Mouse (Mus musculus) urinary bladder, postnatal 10 days (tissue): ENCODE measurements at regions not wholly inside any gene's neighbourhood (a gene's known extent, or its start where the extent isn't known, plus 50 kb on each side); places are given as distances from the start of the nearest gene placed in this dataset.
"Not testable (repeated sequence)": the region's sequence is repeated elsewhere in the genome, so short reads cannot be mapped to it uniquely, and the experiment has no call there.

Experiments
- DNase-seq: peaks from one replicate; pipeline ENCODE4 v3.0.0; 2022; ENCODE audit warnings: low spot score

DNA sequence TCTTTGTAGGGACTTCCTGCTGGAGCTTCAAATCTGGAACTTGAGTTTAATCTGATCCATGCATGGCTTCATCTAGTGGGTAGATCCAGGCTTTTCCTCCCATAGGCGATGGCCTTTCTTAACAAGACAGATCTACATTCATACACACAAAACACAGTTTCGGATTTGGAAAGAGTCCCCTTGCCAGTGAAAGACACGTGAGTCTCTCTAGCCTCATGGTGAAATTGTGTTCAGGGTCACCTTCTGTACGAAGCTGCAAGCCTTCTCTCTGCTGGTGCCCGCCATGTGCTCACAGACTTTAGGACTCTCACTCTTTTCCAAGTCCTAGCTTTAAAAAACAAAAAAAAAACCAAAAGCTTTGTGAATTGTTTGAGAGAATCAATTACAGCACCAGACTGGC, 51.4 kb upstream of the Dlx2 start:
- DNase-seq: no peak

DNA sequence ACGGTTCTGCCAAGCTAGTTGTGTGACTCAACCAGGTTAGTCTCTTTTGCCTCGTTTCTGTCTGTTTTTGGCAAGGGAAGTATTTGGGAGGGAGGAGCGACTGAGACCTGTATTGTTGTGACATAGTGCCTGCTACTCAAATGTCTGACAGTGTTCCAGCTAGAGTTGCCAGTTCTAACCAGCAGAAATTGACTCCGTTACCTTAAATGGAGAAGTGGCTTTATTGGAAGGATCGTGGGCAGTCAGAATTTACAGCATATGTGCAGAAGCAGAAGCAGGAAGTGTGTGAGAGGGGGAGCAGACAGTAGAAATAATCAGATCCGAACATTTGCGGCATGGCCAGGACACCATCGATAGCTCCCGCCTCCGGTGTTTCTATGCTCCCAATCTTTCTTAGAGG, 51.8 kb upstream of the Dlx2 start:
- DNase-seq: no peak

DNA sequence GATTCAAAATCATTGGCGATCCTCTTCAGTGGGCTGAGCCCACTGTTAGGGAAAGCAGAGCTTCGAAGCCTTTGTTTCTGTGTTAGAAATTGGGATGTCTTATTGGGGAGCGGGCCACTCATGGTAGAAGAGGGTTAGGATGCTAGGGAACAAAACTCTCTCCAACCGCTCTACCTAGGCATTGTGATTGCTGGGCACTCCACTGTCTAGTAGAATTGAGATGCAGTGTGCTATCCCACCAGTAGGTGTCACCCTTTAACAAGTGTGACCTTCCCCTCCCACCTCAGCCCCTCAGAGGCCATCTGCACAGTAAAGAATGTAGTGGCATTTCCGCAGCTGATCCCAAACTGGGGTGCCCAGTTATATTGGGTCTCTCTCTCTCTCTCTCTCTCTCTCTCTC, 52.2 kb upstream of the Dlx2 start:
- DNase-seq: peak; percentile 62

DNA sequence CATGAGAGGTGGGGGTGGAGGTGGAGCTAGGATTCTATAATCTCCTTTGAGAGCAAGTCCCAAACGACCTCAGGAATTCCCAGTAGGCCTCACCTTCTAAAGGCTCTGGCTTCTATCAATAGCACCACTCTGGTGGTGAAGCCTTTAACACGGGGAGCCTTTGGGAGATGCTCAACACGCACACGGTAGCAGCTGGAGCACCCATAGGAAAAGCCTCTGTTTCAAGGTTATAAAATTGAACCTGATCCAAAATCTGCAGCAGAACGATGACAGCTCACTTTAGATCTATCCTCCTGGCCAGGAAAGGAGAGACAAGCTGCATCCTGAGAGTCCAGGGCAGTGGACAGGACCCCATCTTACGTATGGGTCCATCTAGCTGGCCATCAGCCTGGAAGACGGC, 53.7 kb upstream of the Dlx2 start:
- DNase-seq: no peak

DNA sequence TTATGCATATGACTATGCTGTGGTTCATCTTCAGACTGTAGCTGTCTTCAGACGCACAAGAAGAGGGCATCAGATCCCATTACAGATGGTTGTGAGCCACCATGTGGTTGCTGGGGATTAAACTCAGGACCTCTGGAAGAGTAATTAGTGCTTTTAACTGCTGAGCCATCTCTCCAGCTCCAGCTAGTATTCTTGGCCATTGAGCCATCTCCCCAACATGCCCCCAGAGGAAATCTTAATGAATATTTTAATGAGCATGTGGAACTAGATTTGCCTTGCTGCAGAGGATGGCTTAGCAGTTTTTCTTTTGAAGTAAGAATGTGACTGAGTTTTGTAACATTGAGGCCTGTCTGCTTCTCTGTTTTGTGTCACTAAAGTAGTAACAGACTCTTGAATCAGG, 54.4 kb upstream of the Dlx2 start:
- DNase-seq: no peak

DNA sequence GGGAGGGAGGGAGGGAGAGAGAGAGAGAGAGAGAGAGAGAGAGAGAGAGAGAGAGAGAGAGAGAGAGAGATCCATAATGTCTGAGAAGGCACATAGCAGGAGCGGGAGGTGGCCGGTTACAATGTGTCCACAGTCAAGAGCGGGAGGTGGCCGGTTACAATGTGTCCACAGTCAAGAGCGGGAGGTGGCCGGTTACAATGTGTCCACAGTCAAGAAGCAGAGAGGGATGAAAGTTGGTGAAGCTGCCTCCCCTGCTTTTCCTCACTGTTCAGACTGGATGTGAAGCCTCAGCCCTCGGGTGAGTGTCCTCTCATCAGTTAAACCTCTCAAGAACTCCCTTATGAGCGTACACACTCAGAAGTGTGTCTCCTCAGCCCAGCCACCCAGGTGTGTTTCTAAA, 57.2 kb upstream of the Dlx2 start:
- DNase-seq: not testable (repeated sequence)

DNA sequence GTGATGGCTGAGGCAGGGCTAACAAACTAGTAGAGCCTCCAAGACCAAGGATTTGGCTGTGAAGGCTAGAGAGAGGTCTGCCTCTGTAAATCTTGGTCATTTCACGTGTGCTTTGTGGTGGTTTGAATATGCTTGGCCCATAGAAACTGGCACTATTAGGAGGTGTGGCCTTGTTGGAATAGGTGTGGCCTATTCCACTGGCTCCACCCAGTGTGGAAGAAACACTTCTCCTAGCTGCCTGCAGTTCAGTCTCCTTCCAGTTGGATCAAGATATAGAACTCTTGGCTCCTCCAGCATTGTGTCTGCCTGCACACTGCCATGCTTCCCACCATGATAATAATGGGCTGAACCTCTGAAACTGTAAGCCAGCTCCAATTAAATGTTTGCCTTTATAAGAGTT, 59.1 kb upstream of the Dlx2 start:
- DNase-seq: no peak

DNA sequence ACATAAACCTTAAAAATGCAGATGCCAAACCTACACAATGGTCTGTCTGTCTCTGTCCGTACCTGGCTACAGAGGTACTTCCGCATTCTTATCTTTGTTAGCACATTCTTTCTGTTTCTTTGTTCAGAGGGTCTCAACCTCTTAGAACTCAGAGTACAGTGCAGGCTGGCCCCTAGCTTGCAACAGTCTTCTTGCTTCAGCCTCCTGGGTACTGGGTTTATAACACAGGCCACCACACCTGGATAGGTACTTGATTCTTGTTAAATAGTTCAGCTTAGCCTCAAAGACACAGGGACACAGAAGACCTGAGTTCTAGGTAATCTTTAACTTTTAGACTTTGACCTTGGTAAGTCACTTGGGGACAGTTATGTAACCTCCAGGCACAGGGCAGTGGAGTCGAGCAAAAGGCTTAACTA, 60.5 kb upstream of the Dlx2 start:
- no peak for DNase-seq

DNA sequence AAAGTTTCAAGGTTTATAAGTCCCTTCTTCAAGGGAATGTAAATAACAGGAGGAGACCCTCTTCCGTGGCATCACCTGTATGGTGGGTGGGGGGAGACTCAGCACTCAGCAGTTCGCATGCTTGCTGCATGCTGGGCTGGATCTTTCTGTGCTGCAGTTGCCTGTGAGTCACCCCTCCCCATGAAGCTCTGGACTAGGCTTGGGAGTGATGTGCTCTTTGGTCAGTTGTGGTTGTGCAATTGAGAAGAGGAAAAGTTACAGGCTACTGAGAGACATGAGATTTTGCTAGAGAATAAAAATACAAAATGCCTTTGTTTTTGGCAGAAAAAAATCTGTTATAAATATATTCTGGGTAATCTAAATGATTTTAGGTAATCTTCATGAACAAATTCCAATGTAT, 66.7 kb upstream of the Dlx2 start:
- DNase-seq: no peak

DNA sequence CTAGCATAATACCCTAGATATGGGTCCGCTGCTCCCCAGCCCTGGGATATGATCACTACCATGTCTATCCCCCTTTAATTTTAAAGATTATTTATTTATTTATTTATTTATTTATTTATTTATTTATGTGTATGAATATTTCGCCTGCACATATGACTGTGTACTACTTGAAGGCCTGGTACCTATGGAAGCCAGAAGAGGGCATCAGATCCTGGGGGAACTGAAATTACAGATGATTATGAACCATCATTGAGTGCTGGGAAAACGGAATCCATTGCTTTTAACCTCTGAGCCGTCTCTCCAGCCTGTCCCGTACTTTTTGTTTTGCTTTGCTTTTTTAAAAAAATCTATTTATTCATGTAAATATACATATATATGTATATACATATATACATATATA, 70.0 kb upstream of the Dlx2 start:
- DNase-seq: no peak

DNA sequence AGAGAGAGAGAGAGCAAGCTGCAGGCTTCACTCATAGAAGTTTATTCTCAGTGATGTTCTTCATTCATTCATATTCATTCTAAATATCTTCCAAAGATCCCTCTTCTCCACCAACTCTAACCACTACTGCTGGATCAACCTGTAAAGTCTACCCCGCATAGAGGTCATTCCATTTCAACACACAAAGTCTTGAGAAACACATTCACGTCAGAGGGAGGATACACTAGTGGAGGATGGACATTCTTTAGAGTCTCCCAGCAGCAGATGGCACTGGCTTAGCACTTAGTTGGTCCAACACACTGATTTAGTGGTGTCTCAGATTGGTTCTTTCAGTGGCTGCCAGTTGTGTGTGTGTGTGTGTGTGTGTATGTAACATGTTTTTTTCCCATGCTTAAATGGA, 74.9 kb upstream of the Dlx2 start:
- no peak for DNase-seq

DNA sequence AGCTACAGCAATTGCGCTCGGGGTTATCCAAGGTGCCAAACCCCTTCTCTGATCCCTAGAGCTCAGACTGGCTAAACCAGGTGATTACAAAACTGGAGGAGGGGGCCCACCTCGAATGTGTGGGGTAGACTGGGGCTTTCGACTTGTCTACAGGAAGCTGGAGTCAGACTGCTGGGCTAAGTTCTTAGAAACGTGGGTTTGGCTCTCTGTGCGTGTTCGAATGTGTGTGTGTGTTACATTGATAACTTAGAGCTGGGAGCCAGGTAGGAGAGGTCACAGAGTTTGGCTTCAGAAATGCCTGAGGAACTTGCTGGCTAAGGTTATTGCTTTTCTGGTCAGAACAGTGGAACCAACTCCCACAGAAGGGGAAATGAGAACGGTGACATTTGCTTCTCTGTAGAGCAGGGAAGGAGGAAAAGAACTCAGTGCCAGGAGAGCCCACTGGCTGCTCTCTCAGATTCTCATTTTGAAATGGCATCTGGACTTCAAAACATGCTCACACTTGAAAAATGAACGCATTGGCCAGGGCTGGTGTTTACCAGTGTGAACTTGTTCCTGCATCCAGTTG, 76.1 kb upstream of the Dlx2 start:
- DNase-seq: no peak

DNA sequence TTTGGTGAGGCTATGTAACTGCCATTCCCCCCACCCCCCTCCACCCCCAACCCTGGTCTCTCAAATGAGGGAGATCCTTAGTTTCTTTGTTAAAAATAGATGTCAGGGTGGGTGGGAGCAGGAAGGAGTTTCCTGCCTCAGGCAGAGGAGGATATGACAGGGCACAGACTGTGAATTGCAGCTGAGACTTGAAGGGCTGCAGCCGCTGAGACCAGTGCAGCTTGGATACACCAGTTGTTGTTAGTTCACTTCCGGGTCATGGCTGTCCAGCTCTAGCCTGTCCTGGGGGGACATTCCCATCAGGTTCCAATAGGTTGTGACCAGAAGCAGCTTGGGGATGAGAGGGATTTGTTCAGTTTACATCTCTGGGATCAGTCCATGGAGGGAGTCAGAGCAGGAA, 76.6 kb upstream of the Dlx2 start:
- DNase-seq: no peak

DNA sequence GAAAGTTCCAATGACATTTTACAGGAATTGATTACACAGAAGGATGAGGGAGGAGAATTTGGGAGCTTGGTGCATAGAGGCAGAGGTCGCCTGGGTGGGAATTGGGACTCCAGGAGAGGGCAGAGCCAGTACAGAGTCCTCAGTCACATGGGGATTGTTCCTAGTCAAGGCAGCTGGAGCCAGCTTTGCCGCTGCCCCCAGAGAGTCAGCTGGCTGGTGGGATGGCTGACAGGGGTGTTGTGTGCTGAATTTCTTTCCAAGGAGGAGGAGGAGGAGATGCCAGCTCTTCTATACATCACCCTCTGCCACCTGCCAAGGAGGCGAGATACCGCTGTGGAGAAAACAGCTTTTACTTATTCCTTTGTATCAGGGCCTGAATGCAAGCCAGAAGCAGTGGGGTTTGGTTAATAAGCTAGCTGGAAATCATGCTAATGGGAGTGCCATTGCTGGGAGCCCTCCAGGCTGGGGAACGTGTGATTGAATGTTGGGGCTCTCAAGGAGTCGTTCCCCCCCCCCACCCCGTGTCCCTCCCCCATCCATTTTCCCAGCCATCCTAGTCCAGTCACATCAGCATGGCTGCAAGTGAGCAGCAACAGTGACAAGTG, 78.8 kb upstream of the Dlx2 start:
- no peak for DNase-seq

DNA sequence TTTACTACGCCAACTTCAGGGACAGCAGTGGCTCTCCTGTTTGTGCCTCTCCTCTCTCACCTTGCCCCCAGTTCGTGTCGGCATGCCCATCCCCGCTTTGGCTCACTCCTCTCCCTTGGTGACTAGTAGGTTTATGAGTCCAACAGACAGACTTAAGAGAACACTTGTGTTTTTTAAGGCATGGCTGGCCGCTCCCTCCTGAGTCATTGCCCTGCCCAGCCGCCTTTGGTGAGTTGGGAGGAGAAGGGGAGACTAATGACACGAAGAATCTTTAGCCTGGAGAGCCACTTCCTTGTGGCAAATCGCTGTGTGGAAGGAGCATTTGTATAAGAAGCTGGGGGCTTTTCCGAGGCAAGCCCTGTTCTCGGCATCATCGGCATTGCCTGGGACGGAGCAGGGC, 79.8 kb upstream of the Dlx2 start:
- DNase-seq: no peak

DNA sequence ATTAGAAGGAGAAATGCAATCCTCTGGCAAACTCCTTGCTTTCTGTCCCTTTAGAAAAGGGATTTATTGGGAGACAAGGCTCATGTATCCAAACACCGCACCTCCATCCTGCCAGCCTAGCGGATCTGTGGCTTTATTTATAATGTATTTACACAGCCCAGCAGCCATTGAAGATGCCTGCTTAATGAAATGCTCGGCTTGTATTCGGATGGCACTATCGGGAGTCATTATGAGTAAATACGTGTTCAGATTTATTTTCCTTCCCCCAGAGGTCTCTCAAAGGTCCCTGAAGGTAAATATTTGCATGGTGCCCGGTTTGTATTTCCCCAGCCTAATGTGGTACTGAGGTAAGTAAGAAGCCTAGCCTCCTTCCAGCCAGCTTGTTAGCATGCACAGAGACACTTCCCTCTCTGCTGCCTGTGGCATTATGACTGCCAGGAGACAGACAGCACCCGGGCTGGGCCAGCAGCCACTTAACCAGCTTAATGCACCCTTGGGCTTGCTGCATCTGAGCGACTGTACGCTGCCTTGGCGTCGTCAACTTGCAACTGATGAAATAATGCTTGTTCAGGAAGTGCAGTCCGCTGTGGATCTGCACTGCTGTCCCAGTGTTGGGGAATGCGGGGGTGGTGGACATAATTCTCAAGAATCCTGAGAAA, 80.7 kb upstream of the Dlx2 start:
- DNase-seq: no peak

DNA sequence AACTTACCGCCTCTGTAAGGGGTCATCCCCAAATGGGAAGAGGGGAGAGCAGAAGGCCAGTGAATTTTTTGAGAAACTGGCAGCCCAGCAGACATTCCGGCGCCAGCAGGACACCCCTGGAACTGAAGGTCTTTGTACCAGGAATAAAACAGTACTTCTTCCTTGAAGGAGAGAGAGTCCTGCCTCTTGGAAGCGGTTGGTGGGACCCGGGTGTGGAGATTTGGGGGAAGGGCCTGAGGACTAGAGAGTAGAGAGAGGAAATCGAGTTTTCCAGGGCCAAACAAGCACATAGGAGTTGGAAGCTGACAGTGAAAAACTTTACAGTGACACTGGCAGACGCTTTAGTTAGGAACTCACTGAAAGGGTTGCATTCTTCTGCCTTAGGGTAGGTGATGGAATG, 82.3 kb upstream of the Dlx2 start:
- no peak for DNase-seq

DNA sequence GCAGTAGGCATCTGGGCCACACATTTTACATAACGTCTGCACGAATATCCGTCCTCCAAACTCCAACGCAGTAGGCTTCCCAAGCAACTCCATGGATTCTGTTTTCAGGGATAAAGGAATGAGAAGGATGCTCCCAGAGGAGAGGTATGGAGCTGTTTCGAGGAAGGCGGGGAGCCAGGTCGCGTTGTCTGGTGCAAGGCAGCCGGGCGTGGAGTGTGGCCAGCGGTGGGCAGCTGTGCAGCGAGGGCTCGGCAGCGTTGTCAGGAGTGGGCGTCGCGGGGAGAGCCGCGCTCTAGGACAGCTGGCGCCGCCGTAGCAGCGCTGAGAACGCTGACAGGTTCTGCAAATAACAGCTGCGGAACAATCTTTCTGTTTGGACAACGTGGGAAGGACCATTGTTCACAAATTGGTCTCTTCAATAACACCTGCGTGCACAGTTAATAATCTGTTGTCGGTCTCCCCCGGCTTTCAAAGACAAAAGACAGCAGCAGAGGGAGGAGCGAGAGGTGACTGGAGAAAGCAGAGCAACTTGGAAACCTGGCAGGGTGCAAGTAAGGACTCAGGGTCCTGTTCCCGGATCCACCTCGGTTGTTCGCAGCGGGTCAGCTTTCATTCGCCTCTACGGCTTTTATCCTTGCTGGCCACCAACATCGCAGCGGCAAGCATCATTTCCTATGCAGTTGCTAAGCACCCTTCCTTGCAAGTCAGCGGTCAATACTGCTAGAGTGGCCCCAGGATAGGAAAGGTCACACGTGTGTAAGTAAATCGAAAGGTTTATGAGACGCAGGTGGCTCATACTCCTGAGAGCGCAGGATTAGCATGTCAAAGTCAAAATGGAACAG, 83.0 kb upstream of the Dlx2 start:
- no peak for DNase-seq

DNA sequence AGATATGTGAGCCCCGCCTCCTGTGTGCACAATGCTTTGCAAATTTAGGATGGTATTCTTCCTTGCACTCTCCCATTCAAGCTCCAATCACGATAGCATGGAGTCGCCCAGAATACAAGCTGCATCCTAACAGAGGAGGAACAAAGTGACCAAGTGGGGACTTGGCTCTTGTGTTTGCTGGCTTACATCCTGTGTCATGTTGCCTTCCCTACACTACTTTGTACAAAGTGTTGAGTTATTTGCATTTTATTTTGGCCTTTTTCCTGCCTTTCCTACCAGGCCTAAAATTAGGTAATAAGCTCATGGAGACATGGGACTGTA, 83.5 kb upstream of the Dlx2 start:
- DNase-seq: no peak

DNA sequence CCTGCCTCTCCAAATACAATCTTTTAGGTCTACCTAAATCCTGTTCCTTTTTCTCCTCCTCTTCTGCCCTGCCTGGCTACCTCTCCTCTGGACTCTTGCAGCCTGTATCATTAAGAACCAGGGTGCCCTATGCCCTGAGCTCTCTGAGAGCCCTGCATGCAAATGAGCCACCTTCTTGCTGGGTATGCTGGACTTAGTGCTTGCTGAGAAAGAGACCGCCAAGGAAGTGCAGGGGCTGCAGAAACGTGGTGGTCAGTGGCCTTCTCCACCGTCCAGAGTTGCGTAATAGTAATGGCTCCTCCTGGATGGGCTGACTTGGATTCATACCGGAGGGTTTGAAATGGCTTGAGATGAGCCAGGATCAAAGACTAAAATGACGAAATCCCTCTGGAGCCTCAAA, 86.9 kb upstream of the Dlx2 start:
- DNase-seq: no peak

DNA sequence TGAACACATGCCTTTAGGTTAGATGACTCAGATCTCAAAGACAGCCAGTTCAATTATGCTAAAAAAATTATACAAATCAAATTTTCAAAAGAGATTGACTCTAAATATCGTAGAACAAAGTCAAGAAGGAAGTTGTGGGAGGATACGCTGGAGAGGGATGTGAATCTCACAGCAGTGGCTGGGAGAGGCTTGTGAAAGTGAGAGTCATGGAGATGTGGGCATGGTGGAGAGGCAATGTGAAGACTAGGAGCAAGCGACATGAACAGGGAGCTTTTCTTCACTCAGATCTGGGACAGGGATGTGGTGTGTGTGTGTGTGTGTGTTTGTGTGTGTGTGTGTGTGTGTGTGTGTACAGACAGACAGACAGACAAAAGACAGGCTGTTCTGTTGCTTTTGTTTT, 87.9 kb upstream of the Dlx2 start:
- DNase-seq: no peak

DNA sequence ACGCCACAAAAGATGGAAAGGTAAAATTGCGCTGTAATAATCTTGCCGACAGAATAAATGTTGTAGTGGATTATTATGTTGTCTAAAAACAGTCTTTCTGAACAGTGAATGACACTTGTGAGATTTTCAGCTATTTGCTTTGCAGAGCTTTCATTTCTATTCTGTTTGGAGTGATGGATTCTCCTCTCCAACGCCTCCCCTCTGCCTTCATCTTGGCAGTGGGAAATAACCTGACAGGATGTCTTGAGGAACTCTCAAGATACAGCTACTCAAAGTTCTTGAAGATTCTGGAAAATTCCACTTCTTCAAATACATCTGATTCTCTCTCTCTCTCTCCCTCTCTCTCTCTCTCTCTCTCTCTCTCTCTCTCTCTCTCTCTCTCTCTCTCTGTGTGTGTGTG, 89.6 kb upstream of the Dlx2 start:
- DNase-seq: no peak

DNA sequence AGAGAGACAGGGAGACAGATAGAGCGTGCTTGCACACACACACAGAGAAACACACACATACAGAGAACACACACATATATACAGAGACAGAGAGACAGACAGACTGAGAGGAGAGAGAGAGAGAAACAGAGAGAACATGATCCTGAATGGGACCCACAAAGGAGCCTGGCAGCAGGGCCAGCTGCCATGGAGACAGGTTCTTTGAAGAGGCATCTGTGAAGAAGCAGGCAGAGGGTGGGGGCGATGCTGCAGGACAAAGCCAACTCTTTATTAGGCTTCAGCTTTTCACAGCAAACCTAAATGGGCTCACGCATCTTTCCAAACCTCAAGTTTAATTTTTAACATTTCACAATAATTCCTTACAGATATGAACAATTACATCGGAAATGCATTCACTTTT, 90.0 kb upstream of the Dlx2 start:
- DNase-seq: no peak
